In the genomic region with DNA sequence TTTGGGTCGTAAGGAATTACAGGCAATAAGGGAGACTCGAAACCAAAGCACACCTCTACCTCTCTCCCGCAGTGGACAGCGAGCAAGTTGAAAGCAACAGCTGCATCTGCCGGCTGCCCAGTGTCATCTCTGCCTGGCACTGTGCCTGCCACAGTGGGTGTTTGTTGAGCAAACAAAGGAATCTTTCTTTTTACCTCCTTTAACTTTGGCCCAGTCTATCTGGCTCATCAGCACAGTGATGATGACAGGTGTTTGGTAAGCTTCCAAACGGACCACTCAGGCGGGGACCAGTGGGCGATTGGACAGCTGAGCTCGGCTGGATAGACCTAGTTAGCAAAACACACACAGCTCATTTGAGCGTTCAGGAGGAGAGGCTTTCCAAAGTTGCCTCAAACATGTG, we compare ENCODE assay signal across 8 mouse cellular contexts.
DNase-seq lines count a peak whose midpoint lies in the region.

No protein-coding gene starts in this region.

- peak; percentile 2 for DNase-seq in gastrocnemius, adult 18-20 months (ENCODE audit: low spot score)
- DNase-seq in gastrocnemius, adult 8-10 months (ENCODE audit: low spot score in 2 of 2): no peak
- DNase-seq in testis, postnatal 10 days (ENCODE audit: low spot score): peak; percentile 59
- DNase-seq in testis, postnatal 14 days (ENCODE audit: low spot score): no peak
- peak; percentile 6 for DNase-seq in left cerebral cortex, adult 11 months (ENCODE audit: low spot score)
- DNase-seq in thymus, postnatal 0 days (ENCODE audit: low spot score): no peak
- DNase-seq in kidney, adult 9 months: no peak
- DNase-seq in thymus, postnatal 10 days (ENCODE audit: low spot score in 2 of 2): no peak

Comparison
In these comparisons a context has a peak if more than half of its experiments do, and no peak if none do; other contexts are left out.
1. DNase-seq: peak in gastrocnemius, adult 18-20 months (single experiment), testis, postnatal 10 days (single experiment) and left cerebral cortex, adult 11 months (single experiment); none in gastrocnemius, adult 8-10 months (0 of 2), testis, postnatal 14 days (single experiment), thymus, postnatal 0 days (single experiment), kidney, adult 9 months (single experiment) and thymus, postnatal 10 days (0 of 2).